Mouse (Mus musculus) hindbrain, embryonic 11.5 days (tissue): ENCODE measurements around the gene Mrps30. TPM values are rescaled to one million over a fixed set of nuclear protein-coding genes. Genes with fewer than 3 reads are reported as not detected.
"Not testable (repeated sequence)": the region's sequence is repeated elsewhere in the genome, so short reads cannot be mapped to it uniquely, and the experiment has no call there.

Experiments
- ATAC-seq: fragments of 200-750 bp; cut with Nextera tagmentation; 2 replicates; pipeline ENCODE4 v1.8.0; 2017; ENCODE audit warnings: mild to moderate bottlenecking, moderate TSS enrichment, moderate library complexity; ENCODE audit not compliant: low FRiP score
- DNase-seq: peaks from one replicate; pipeline ENCODE4 v3.0.0-alpha.2; 2015; ENCODE audit warnings: low spot score
- H3K27ac ChIP-seq: fragments of 300-500 bp; sonication (generic); 2 replicates; pipeline ENCODE4 v1.5.1; 2014; ENCODE audit warnings: mild to moderate bottlenecking, low read depth, low read length
- H3K27me3 ChIP-seq: fragments of 300-500 bp; sonication (generic); 2 replicates; pipeline ENCODE4 v1.6.1; 2014; ENCODE audit warnings: mild to moderate bottlenecking, low read length, moderate library complexity, mixed read lengths; ENCODE audit not compliant: control insufficient read depth, insufficient read depth
- H3K36me3 ChIP-seq: fragments of 300-500 bp; sonication (generic); 2 replicates; pipeline ENCODE4 v1.6.1; 2014; ENCODE audit warnings: mild to moderate bottlenecking, low read length, moderate library complexity, mixed read lengths; ENCODE audit not compliant: control insufficient read depth, insufficient read depth
- H3K4me1 ChIP-seq: fragments of 300-500 bp; sonication (generic); replicated peaks from 2 replicates; pipeline ENCODE4 v1.6.1; 2014; ENCODE audit warnings: low read length, mixed read lengths; ENCODE audit not compliant: control insufficient read depth, insufficient read depth
- H3K4me2 ChIP-seq: fragments of 300-500 bp; sonication (generic); replicated peaks from 2 replicates; pipeline ENCODE4 v1.6.1; 2014; ENCODE audit warnings: mild to moderate bottlenecking, low read depth, low read length
- H3K4me3 ChIP-seq: fragments of 300-500 bp; sonication (generic); 2 replicates; pipeline ENCODE4 v1.5.1; 2014; ENCODE audit warnings: low read depth, low read length
- H3K9ac ChIP-seq: fragments of 300-500 bp; sonication (generic); 2 replicates; pipeline ENCODE4 v1.6.1; 2014; ENCODE audit warnings: low read depth, low read length
- H3K9me3 ChIP-seq: fragments of 300-500 bp; sonication (generic); 2 replicates; pipeline ENCODE4 v1.6.1; 2016; ENCODE audit warnings: low read length; ENCODE audit not compliant: control insufficient read depth
- WGBS: fragments of 180-500 bp; shearing (Covaris S2); extraction: QIAGEN DNeasy Blood & Tissue Kit; methylation state at CpG from one replicate; pipeline ENCODE4 v1.1.7; 2014; 5-methylcytosine and 5-hydroxymethylcytosine counted together
- polyA plus RNA-seq: library from polyadenylated mRNA; unstranded; fragments of >200 nt; fragmentation: Nextera tagmentation; extraction: Ambion mirVana; gene quantifications from 2 replicates; pipeline ENCODE4 v1.2.1, GENCODE M21; 2014

The Mrps30 gene
- polyA plus RNA-seq, 1 experiment from 2014 or later: 37.7 TPM

- WGBS: 13% methylated on average over 10 of the region's 10 CpGs
- H3K4me3 ChIP-seq: peak overlapping the region; percentile 91
- not testable (repeated sequence) for H3K27me3 ChIP-seq, H3K4me1 ChIP-seq, H3K36me3 ChIP-seq, H3K4me2 ChIP-seq, H3K9ac ChIP-seq, H3K27ac ChIP-seq, DNase-seq, H3K9me3 ChIP-seq
- peak; percentile 78 for ATAC-seq
These were observed 373 bp upstream of the Mrps30 start for GRCm38 (mm10) chr13:118387448-118387801.

GRCm38 (mm10) chr13:118380381-118380780 lies 6.7 kb downstream of the Mrps30 start:
- H3K27me3 ChIP-seq: no peaks in the 10 kb centered on the region
- ATAC-seq (no peak), DNase-seq (no peak)
- no peaks in the 10 kb centered on the region for H3K4me1 ChIP-seq
- H3K27ac ChIP-seq: no peak overlapping the region
- 88% methylated on average over 10 of the region's 10 CpGs for WGBS
- peaks cover 2% of the 10 kb centered on the region; the same call in 1 of the 2 replicates for H3K36me3 ChIP-seq
- no peak overlapping the region for H3K9ac ChIP-seq
- H3K4me2 ChIP-seq: no peak overlapping the region
- no peaks in the 10 kb centered on the region for H3K9me3 ChIP-seq
- H3K4me3 ChIP-seq: no peak overlapping the region

GRCm38 (mm10) chr13:118379155-118379554 lies 7.9 kb downstream of the Mrps30 start:
- Histone ChIP-seq H3K27ac (no peak overlapping the region), H3K9ac (no peak overlapping the region), H3K4me1 (no peaks in the 10 kb centered on the region), H3K9me3 (no peaks in the 10 kb centered on the region), H3K4me2 (no peak overlapping the region), H3K4me3 (no peak overlapping the region), H3K27me3 (no peaks in the 10 kb centered on the region), H3K36me3 (peaks cover 2% of the 10 kb centered on the region; the same call in 1 of the 2 replicates)
- ATAC-seq (no peak), DNase-seq (peak; percentile 79)
- 86% methylated on average over 1 of the region's 1 CpGs for WGBS

- Histone ChIP-seq H3K9ac (no peak overlapping the region), H3K27me3 (no peaks in the 10 kb centered on the region), H3K4me3 (no peak overlapping the region), H3K27ac (no peak overlapping the region), H3K9me3 (no peaks in the 10 kb centered on the region), H3K4me2 (no peak overlapping the region), H3K4me1 (no peaks in the 10 kb centered on the region), H3K36me3 (no peaks in the 10 kb centered on the region)
- no peak for ATAC-seq
- 87% methylated on average over 4 of the region's 4 CpGs for WGBS
- no peak for DNase-seq
These were observed 14.2 kb downstream of the Mrps30 start for GRCm38 (mm10) chr13:118372871-118373270.

- Histone ChIP-seq H3K27ac (no peak overlapping the region), H3K36me3 (no peaks in the 10 kb centered on the region), H3K4me1 (no peaks in the 10 kb centered on the region), H3K27me3 (no peaks in the 10 kb centered on the region), H3K4me2 (no peak overlapping the region), H3K9me3 (no peaks in the 10 kb centered on the region), H3K9ac (no peak overlapping the region), H3K4me3 (no peak overlapping the region)
- no peak for DNase-seq
- WGBS: 82% methylated on average over 1 of the region's 1 CpGs
- peak; percentile 30; the same call in 1 of the 2 replicates for ATAC-seq
These were observed 21.3 kb downstream of the Mrps30 start for GRCm38 (mm10) chr13:118365774-118366173.

- H3K36me3 ChIP-seq: no peaks in the 10 kb centered on the region
- H3K4me1 ChIP-seq: no peaks in the 10 kb centered on the region
- H3K27me3 ChIP-seq: no peaks in the 10 kb centered on the region
- DNase-seq: no peak
- no peak overlapping the region for H3K4me2 ChIP-seq
- H3K9ac ChIP-seq: no peak overlapping the region
- no peak overlapping the region for H3K27ac ChIP-seq
- H3K4me3 ChIP-seq: no peak overlapping the region
- WGBS: 92% methylated on average over 6 of the region's 6 CpGs
- ATAC-seq: no peak
- no peaks in the 10 kb centered on the region for H3K9me3 ChIP-seq
These were observed 23.7 kb downstream of the Mrps30 start for GRCm38 (mm10) chr13:118363342-118363741.

GRCm38 (mm10) chr13:118350870-118351269 lies 36.2 kb downstream of the Mrps30 start:
- H3K4me3 ChIP-seq: no peak overlapping the region
- H3K4me2 ChIP-seq: no peak overlapping the region
- 91% methylated on average over 10 of the region's 10 CpGs for WGBS
- H3K9me3 ChIP-seq: no peaks in the 10 kb centered on the region
- no peak for ATAC-seq
- no peak for DNase-seq
- H3K27me3 ChIP-seq: no peaks in the 10 kb centered on the region
- H3K9ac ChIP-seq: no peak overlapping the region
- H3K27ac ChIP-seq: no peak overlapping the region
- no peaks in the 10 kb centered on the region for H3K4me1 ChIP-seq
- no peaks in the 10 kb centered on the region for H3K36me3 ChIP-seq

- Histone ChIP-seq H3K4me2 (no peak overlapping the region), H3K9ac (no peak overlapping the region), H3K27me3 (no peaks in the 10 kb centered on the region), H3K36me3 (no peaks in the 10 kb centered on the region), H3K4me3 (no peak overlapping the region), H3K9me3 (no peaks in the 10 kb centered on the region), H3K4me1 (no peaks in the 10 kb centered on the region), H3K27ac (no peak overlapping the region)
- WGBS: 26% methylated on average over 10 of the region's 10 CpGs
- DNase-seq (peak; percentile 52), ATAC-seq (no peak)
These were observed 36.8 kb downstream of the Mrps30 start for GRCm38 (mm10) chr13:118350257-118350656.
